Mouse (Mus musculus) B cell, adult 2 months (primary cell): Measurements from ENCODE around the gene Igf1.

Experiments used
- DNase-seq, 2 experiments: peaks; one replicate each; pipeline ENCODE4 v3.0.0; 2022

Gene Igf1

DNA sequence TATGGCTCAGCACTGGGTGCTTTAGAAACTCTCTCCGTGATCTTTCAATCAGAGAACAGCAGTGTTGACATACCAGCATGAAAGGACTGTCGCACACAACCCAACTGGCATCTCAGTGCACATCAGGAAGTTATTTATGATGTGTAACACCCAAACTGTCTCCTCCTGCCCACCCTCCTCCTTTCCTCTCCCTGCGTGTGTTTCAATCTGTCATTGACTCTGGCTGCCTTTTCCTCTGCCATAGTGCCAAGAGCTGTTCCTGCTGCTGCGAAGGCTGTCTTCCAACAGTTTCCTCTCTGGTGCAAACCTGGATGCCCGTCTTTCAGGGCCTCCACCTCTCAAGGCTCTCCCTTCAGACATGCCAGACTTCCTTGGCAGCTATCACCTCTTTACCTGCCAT is 46.3 kb downstream of the Igf1 start:
- no peak for DNase-seq

DNA sequence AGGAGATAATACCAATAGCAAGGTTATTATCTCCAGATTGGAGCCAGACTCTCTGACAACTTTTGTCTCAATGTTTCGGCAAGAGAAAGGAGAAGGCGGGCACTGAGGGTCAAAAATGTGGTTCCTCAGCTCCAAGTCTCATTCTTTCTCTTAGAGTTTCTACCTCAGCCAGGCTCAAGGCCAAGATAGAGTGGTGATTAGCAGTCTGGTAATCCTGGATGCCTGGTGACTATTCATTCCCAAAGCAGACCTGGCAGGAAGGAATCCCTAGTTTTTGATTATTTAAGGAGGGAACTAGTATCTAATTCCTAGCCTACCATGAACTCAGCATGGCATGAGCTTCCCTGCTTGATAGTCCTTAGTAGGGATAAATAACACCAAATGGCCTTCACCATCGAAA is 47.0 kb downstream of the Igf1 start:
- no peak for DNase-seq

GRCm38 (mm10) chr10:87906121-87906520 is 48.1 kb downstream of the Igf1 start:
- no peak for DNase-seq

DNA sequence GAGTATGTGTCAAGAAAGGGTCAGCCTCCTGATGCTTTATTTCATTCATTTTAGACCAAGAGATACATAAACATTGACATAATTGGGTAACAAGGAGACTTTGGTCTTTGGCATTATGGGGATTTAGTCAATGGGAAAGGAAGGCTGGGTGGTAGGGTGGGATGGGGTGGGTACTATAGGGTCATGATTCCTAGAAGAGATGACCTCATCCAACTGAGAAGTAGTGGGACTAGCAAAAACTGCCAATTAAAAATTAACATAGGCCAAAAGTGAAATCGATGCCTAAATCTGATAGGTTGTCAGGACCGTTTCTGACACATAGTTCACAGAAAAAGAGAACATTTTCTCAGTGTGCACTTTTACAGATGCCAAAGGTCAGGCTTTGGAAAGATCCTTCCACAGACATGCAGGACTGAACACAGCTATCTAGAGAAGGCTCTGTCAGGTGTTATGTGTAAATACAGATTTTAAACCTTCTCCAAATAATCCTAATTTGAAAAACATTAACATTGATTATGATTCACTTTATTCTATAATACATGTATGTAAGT is 48.8 kb downstream of the Igf1 start:
- no peak for DNase-seq

- no peak for DNase-seq
Observed at GRCm38 (mm10) chr10:87913852-87914251, 55.8 kb downstream of the Igf1 start.

DNA sequence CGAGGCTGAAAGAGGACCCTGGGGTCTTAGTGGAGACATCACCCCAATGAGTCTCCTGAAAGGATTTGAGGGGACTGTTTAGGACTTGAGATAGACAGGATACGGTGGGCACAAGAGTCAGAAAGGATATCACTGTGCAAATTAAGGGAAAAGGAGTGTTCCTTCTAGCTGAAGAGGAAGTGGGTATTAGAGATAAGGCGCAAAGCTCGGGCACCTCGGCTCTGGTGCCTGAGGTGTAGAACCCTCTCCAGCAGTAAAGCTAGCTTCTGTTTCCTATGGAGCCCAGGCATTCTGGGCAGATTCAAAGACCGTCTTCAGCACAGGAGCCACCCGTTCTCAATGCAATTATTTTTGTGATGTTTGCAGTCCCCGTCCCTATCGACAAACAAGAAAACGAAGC is 56.9 kb downstream of the Igf1 start:
- no peak for DNase-seq

DNA sequence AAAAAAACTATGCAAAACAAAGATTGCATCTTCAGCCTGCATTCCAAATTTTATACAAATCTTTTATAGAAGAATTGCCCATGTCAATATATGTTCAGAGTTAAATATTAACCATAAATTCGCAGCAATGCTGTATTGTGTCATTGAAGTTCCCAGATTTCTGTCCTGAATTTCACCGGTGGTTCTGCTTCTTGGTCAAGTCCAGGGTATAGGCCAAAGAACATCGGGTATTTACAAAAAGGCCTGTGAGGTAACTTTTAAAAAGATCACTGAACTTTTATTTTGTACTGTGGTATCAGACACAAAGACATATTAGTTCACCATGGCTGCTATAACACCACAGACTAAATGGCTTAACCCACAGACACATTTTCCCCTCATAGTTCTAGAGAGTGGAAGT is 57.7 kb downstream of the Igf1 start:
- no peak for DNase-seq

GRCm38 (mm10) chr10:87922263-87922662 is 64.2 kb downstream of the Igf1 start:
- DNase-seq, result no peak

DNA sequence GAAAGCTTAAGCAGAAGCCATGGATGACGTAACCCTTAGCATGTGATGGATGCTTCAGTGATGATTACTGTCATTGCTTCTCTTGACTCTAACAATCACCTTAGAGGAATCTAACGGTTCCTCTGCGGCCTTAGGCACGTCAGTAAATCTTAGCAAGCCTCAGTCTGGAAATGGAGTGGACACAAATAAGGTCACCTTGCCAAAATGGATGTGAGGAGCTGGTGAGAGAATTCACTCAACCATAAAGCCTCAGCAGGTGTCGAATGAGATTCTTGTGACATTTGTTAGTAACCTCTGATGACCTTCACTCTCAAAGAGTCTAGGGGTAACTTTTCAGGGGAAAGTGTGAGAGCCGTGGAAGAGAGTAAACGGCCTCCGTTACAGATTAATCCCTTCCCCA is 68.5 kb downstream of the Igf1 start:
- DNase-seq, result no peak

DNA sequence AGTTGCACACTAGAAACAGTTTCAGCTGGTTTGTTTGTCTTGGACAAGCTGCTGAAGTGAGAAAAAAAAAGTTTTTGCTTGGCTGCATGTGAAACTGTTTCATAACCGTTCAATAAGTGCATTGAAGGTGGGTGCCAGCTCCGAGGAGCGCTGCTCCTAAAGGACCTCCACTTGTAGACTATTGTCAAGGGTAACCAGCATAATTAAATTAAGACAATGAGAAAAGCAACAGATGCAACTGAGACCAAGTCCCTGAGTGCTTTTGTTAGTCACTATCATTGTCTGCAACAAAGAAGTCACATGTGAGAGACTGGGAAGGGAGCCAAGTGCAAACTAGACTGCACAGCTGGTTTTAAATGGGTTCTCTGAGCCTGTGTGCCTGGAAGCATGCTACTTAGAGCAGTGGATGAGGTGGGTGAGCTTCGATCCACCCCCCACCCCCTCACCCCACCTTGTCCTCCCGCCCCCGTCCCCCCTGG is 69.1 kb downstream of the Igf1 start:
- DNase-seq, result no peak

- no peak for DNase-seq
Observed at GRCm38 (mm10) chr10:87948192-87948591, 90.1 kb downstream of the Igf1 start.

DNA sequence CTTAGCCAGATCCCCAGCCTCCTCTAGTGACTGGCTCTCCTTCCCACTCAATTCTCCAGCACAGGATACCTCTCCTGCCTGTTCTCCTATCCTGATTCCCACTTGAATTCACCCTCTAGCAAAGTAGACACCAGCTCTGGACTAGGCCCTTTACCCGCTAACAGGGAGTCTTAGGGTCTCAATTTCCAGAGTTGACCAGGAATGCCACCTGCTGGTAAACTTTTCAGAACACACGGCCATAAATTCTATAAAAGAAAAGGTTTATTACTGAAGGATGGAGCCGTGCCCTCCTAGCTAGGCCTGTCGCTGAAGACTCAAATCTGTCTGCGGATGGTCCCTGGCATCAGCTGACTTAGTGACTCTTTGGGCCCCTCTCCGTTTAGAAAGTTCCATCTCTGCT is 113.5 kb downstream of the Igf1 start:
- DNase-seq, result no peak

GRCm38 (mm10) chr10:87973911-87974631 is 116.0 kb downstream of the Igf1 start:
- no peak for DNase-seq

GRCm38 (mm10) chr10:87985375-87985774 is 127.3 kb downstream of the Igf1 start:
- no peak for DNase-seq

- no peak for DNase-seq
Observed at GRCm38 (mm10) chr10:87986201-87986600, 128.1 kb downstream of the Igf1 start.
